Mouse (Mus musculus) megakaryocyte, embryonic 14.5 days (primary cell): ENCODE data around the gene Rft1. TPM values are rescaled to one million over a fixed set of nuclear protein-coding genes. Genes with fewer than 3 reads are reported as not detected.
A peak's percentile ranks its signal among the peaks of the same experiment; 100 is the strongest.

ENCODE experiments used
- H3K27me3 ChIP-seq: replicated peaks from 2 replicates; pipeline ENCODE3; 2012; ENCODE audit warnings: inconsistent platforms
- H3K36me3 ChIP-seq: replicated peaks from 2 replicates; pipeline ENCODE3; 2012; ENCODE audit warnings: low read length, inconsistent platforms, mixed read lengths
- H3K4me1 ChIP-seq: 2 replicates; pipeline ENCODE4 v1.6.1; 2012; ENCODE audit warnings: inconsistent platforms
- H3K4me3 ChIP-seq: replicated peaks from 2 replicates; pipeline ENCODE3; 2012; ENCODE audit warnings: moderate library complexity, mild to moderate bottlenecking, inconsistent platforms
- H3K9me3 ChIP-seq: 2 replicates; pipeline ENCODE4 v1.6.1; 2012; ENCODE audit warnings: inconsistent platforms
- FLI1 ChIP-seq: IDR thresholded peaks from 2 replicates; pipeline ENCODE4 v1.6.1; 2012; ENCODE audit warnings: low read length, inconsistent platforms, mixed read lengths
- GATA1 ChIP-seq: IDR thresholded peaks from 3 replicates; pipeline ENCODE4 v1.6.1; 2012; ENCODE audit warnings: mixed read lengths, low read length, inconsistent platforms, borderline replicate concordance
- polyA plus RNA-seq: library from polyadenylated mRNA; stranded (reverse); fragments of >175 nt; gene quantifications from 2 replicates; pipeline ENCODE4 v1.2.3, GENCODE M21; 2012; ENCODE audit warnings: low replicate concordance; ENCODE audit not compliant: insufficient read depth

Rft1 gene
- polyA plus RNA-seq: 2.6 and 9.1 TPM in 2 replicates

DNA sequence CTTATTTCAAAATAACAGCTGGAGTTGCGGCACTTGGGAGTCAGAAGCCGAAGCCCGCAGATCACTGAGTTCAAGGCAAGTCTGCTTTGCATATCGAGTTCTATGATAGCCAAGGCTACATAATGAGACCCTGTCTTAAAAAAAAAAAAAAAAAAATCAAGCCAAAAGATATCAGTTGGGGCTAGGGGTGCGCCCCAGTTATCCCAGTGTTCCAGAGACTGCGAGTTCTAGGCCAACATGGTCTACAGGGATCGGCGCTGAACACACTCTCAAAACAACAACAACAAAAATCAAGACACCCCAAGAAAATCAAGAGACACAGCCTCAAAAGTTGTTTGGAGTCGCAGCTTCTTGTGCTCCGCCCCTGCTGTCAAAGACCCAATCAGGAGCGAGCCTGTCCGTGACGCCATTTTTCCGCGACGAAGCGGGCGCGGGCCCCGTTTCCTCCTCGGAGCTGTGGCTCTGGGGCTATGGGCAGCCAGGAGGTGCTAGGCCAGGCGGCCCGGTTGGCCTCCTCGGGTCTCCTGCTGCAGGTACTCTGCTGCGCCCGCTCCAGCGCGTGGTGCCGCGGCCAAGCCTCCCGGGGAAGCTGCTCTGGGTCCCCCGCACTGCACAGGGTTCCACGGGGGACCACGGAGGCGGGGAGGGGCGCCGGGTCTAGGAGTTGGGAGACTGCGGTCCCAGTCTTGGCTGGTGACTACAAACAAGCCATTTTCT is at the start of gene Rft1:
Rft1 (plus strand) TSS at position 418 of the 717 bp plus-strand sequence.
- Histone ChIP-seq H3K27me3 (no peaks in the 10 kb centered on the region), H3K36me3 (peaks cover 19% of the 10 kb centered on the region), H3K9me3 (no peaks in the 10 kb centered on the region), H3K4me1 (peaks cover 40% of the 10 kb centered on the region), H3K4me3 (peak within 1 kb of the TSS; percentile 95)
- TF ChIP-seq FLI1 (no peak), GATA1 (no peak)

DNA sequence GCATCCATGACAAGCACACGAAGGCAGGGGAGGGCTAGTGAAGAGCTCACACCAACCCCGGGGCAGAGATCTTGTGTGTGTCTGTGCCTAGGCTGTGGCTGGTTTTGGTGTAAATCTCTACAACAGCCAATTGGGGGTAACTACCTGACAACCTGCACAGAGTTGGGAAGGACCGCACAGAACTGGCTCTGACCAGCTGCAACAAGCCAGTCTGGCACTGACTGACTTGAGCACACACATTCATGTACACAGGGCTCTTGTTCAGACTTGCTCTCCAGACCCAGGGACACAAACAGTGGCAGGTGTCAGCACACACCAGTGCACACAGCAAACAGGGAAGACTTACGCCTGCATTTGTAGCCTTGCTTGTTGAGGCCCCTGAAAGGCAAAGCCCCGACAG is 47.3 kb upstream of the Rft1 start:
- Histone ChIP-seq H3K9me3 (no peaks in the 10 kb centered on the region), H3K4me3 (peak overlapping the region; percentile 20), H3K4me1 (peaks cover 54% of the 10 kb centered on the region), H3K36me3 (peaks cover 97% of the 10 kb centered on the region), H3K27me3 (no peaks in the 10 kb centered on the region)
- TF ChIP-seq GATA1 (no peak), FLI1 (no peak)

DNA sequence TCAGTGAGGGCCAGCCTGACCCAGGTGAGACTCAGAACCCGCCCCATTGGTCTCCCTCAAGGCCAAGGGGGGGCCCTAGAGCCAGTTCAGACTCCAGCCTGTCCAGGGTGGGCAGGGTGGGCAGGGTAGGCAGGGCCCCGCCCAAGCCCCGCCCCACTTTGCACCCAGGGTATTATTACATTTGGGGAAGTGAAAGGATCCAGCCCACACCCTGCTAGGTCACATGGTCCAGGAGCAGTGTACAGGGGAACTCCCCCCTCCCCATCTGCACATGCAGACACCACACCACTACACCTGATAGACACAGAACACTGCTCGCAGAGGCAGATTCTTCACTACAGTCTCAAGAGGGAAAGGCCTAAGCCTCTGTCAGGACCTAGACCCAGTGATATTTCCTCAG is 46.5 kb upstream of the Rft1 start:
- no peaks in the 10 kb centered on the region for H3K9me3 ChIP-seq
- TF ChIP-seq GATA1 (no peak), FLI1 (no peak)
- H3K4me3 ChIP-seq: no peak overlapping the region
- peaks cover 63% of the 10 kb centered on the region for H3K4me1 ChIP-seq
- no peaks in the 10 kb centered on the region for H3K27me3 ChIP-seq
- peaks cover 97% of the 10 kb centered on the region for H3K36me3 ChIP-seq

DNA sequence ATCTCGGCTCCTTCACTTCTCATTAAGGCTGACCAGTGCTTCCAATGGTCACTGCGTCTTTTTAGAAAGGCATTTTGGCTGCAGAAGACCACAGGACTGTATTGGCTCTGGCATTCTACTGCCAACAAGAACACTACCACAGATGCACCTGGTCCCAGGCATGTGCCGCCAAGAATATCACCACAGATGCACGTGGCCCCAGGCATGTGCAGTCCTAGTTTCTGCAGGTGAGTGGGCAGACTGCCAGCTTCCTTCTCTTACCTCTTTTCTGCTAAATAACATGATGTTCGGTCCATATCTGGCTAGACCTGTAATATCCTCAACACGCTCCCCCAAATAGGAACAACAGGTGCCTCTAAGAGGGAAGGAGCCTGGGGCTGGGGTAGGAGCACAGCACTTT is 46.0 kb upstream of the Rft1 start:
- Histone ChIP-seq H3K4me1 (peaks cover 67% of the 10 kb centered on the region), H3K36me3 (peaks cover 98% of the 10 kb centered on the region), H3K9me3 (no peaks in the 10 kb centered on the region), H3K27me3 (no peaks in the 10 kb centered on the region), H3K4me3 (no peak overlapping the region)
- TF ChIP-seq FLI1 (no peak), GATA1 (no peak)

DNA sequence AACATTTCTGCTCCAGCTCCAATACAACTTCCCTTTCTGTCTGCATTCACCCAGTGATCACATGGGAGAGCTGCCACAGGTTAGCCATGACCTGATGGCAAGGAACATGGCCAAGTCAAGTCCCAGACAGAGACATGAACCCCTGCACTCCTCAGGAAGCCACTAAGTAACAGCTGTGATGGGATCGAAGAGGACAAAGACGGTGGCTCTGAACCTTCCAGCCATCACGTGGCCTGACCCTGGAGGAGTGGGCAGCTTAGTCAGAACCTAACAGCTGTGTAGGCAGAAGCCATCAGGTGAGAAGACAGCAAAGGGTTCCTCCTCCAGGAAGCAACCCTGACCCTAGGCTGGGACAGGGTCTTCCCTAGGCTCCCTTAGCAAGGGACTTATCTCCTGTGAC is 44.7 kb upstream of the Rft1 start:
- Histone ChIP-seq H3K4me1 (peaks cover 81% of the 10 kb centered on the region), H3K4me3 (no peak overlapping the region), H3K27me3 (no peaks in the 10 kb centered on the region), H3K36me3 (peaks cover 98% of the 10 kb centered on the region), H3K9me3 (no peaks in the 10 kb centered on the region)
- TF ChIP-seq GATA1 (no peak), FLI1 (no peak)

DNA sequence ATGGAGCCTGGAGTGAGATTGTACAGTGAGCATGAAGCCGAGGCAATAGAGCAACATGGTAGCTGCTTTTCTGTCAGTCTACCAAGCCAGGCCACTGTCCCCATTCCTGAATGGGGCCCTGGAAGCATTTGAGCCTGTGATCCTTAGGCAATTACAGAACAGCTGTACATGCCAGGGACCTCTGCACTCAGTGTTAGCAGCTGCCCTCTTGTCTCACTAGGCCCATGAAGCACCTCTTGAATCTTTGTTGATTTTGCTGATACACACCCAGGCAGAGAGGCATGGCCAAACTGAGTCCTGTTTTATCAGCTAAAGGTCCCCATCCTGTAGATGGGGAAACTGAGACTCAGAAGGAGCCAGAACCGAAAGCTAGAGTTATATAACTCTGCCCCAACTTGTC is 43.9 kb upstream of the Rft1 start:
- Histone ChIP-seq H3K4me1 (peaks cover 88% of the 10 kb centered on the region), H3K4me3 (no peak overlapping the region), H3K27me3 (no peaks in the 10 kb centered on the region), H3K36me3 (peaks cover 99% of the 10 kb centered on the region), H3K9me3 (no peaks in the 10 kb centered on the region)
- TF ChIP-seq GATA1: no peak
- no peak for TF ChIP-seq FLI1

DNA sequence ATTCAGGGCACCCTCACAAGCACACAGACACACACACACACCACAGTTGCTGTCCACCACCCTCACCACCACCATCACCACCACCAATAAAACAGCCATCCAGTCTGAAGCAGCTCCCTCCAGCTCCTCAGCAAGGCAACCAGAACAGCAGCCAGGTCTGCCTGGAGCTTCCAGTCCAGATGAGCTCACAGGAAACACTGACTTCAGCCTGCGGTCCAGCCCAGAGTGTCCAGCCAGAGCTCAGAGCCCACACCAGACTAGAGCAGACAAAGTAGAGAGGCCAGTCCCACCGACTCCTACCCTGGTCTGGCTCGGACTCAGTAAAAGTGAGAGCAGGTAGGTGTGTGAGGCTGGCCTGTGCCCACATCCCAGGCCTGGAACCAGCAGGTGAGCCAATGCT is 43.2 kb upstream of the Rft1 start:
- Histone ChIP-seq H3K9me3 (no peaks in the 10 kb centered on the region), H3K36me3 (peaks cover 99% of the 10 kb centered on the region), H3K27me3 (no peaks in the 10 kb centered on the region), H3K4me1 (peaks cover 90% of the 10 kb centered on the region), H3K4me3 (peak overlapping the region; percentile 44)
- TF ChIP-seq GATA1 (no peak), FLI1 (no peak)

DNA sequence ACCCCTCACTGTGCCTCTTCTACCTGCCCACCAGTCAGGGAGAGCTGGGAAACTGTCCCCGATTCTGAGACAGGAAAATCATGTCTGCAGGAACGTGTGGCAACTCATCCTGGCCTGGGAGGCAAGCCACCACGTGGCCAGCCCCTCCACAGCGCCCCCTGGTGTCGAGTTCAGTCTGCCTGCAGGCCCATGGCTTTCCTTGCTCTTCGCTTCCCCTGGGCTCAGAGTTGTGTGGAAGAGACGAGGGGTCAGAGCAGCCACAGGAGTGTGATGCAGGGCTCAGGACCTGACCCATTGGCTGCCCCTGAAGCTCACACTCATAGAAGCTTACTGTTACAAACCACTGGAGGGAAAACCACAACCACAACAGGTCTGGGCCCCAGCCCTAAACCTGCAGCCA is 41.6 kb upstream of the Rft1 start:
- Histone ChIP-seq H3K36me3 (peaks cover 100% of the 10 kb centered on the region), H3K27me3 (no peaks in the 10 kb centered on the region), H3K9me3 (no peaks in the 10 kb centered on the region), H3K4me3 (peak overlapping the region; percentile 57), H3K4me1 (peaks cover 95% of the 10 kb centered on the region)
- TF ChIP-seq FLI1: no peak
- TF ChIP-seq GATA1: no peak

DNA sequence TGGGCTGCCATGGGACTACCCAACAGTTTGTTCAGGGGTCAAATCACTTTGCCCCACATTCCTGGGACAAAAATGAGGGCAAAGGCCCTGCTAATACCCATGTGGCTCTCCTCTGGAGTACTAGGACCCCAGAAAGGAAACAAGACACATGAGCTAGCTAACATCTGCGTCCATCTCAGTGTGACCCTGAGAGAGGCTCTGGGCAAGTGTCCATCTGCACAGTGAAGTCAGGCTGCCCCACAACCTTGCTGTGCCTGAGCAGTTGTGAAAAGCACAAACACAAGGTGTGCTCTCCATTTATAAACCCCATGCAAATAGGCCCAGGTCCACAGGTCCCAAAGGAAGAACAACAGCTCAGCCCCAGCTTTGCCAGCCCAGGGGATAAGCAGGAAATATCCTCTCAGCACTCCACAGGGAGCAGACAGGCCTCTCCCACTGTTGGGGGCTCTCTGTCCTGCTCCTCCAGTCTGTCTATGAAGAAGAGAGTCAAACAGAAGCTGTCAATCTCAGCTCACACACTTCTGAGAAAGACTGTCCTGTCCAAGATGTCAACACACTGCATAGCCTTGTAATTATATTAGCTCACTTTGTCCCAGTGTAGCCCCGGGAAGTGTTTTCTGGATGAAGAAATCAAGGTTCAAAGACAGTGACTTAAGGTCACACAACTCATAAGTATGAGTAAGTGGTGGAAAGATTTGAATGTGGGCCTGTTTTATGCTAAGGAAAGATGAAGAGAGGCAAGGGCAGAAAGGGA is 41.0 kb upstream of the Rft1 start:
- Histone ChIP-seq H3K4me3 (peak overlapping the region; percentile 38), H3K4me1 (peaks cover 96% of the 10 kb centered on the region), H3K36me3 (peaks cover 100% of the 10 kb centered on the region), H3K9me3 (no peaks in the 10 kb centered on the region), H3K27me3 (no peaks in the 10 kb centered on the region)
- TF ChIP-seq FLI1 (no peak), GATA1 (no peak)

DNA sequence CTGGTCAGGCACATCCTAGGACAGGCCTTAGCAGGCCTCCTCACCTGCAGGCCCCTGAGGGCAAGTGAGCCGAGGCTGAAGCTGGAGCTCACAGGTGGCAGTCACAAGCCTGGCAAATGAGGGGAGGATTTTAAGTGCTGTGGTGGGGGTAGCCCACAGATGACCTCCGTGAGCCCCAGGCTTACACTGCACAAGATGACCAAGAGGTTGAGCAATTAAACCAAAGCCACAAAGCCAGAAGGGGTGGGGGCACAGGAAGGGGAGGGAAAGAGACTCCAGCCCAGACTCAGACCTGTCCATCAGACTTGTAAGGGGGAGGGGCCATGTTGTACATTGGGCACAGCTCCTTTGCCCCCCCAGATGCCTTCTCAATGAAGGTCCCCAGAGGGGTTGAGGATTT is 37.4 kb upstream of the Rft1 start:
- H3K36me3 ChIP-seq: peaks cover 97% of the 10 kb centered on the region

More for the DNA sequence above, 37.4 kb upstream of the Rft1 start:
- TF ChIP-seq GATA1: no peak
- TF ChIP-seq FLI1: no peak
- H3K4me1 ChIP-seq: peaks cover 100% of the 10 kb centered on the region
- peak overlapping the region; percentile 76 for H3K4me3 ChIP-seq
- no peaks in the 10 kb centered on the region for H3K9me3 ChIP-seq
- H3K27me3 ChIP-seq: no peaks in the 10 kb centered on the region
